Mouse (Mus musculus) cortical plate, adult 2 months (tissue): ENCODE measurements at regions not wholly inside any gene's neighbourhood (a gene's known extent, or its start where the extent isn't known, plus 50 kb on each side); places are given as distances from the start of the nearest gene placed in this dataset.

Experiments
- CTCF ChIP-seq: fragments of 200-500 bp; IDR thresholded peaks from 2 replicates; pipeline ENCODE4 v1.5.1; 2011; ENCODE audit warnings: mild to moderate bottlenecking, control low read depth, low read length; ENCODE audit not compliant: insufficient read depth; ENCODE audit errors: extremely low read depth
- POLR2A ChIP-seq: fragments of 200-500 bp; IDR thresholded peaks from 2 replicates; pipeline ENCODE4 v1.6.1; 2011; ENCODE audit warnings: mild to moderate bottlenecking, low read length, control low read depth; ENCODE audit not compliant: insufficient read depth; ENCODE audit errors: extremely low read depth

GRCm38 (mm10) chr13:52069714-52070113, 223.2 kb downstream of the Gadd45g start:
- TF ChIP-seq POLR2A (no peak), CTCF (no peak)
